Mouse (Mus musculus): ENCODE data around the gene Postn. TPM values are rescaled to one million over a fixed set of nuclear protein-coding genes. Genes with fewer than 3 reads are reported as not detected.

Postn gene
- 5.2 and 78.5 TPM in 2 replicates for polyA plus RNA-seq (2014; fragmentation: Nextera tagmentation; extraction: Ambion mirVana)

DNA sequence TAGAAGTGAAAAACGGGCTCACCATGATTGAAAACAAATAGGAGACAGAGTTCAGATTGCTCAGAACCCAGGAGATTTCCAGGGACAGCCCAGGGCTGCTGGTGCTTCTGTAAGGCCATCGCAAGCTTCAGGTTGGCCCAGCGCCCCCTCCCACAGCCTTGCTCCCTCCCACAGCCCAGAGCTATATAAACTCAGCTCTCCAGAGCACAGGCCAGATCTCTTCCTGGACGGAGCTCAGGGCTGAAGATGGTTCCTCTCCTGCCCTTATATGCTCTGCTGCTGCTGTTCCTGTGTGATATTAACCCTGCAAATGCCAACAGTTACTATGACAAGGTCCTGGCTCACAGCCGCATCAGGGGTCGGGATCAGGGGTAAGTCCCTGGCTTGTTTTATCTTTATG lies at the start of gene Postn:
TSS of gene Postn (plus strand) at position 213 of the 400 bp plus-strand sequence.
- no peak within 1 kb of the TSS for H3K27ac ChIP-seq (ENCODE audit: low read depth, low read length)
- H3K4me2 ChIP-seq (ENCODE audit: low read depth, low read length), result no peak within 1 kb of the TSS
- H3K36me3 ChIP-seq (ENCODE audit: control insufficient read depth, insufficient read depth, low read length), result no peaks in the 10 kb centered on the region
- no peak within 1 kb of the TSS for H3K9ac ChIP-seq (replicated peaks; ENCODE audit: low read depth, low read length)
- 42% methylated on average over 6 of the region's 6 CpGs for WGBS
- H3K9me3 ChIP-seq (ENCODE audit: control insufficient read depth, low read length), result no peaks in the 10 kb centered on the region
- no peak for ATAC-seq (ENCODE audit: low read depth)
- no peaks in the 10 kb centered on the region for H3K27me3 ChIP-seq (ENCODE audit: control insufficient read depth, insufficient read depth, low read length)
- no peak within 1 kb of the TSS; the same call in 1 of the 2 replicates for H3K4me3 ChIP-seq (ENCODE audit: low read depth, low read length)
- 0 out of 2 replicates have a peak, but pooled peaks cover 7% of the 10 kb centered on the region for H3K4me1 ChIP-seq (ENCODE audit: control insufficient read depth, insufficient read depth, low read length)

DNA sequence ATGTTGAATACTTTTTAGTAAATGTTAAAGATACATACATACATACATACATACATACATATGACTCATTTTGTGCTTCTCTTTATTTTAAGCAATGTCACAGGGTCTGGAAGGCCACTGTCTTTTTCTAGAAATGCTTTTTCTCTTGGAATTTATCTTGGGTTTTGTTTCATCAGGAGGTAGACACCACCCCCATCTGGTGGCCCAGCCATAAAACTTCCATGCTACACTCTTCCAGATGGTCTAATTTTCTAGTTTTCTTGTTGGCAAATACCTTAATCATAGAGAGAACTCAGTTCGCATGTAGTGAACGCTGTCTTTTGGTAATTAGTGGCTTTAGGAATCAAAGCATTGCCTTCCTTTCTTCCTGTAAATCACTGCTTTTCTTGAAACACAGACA lies 46.9 kb upstream of the Postn start:
- Histone ChIP-seq H3K27ac (ENCODE audit: low read depth, low read length) (no peak overlapping the region), H3K9ac (replicated peaks; ENCODE audit: low read depth, low read length) (no peak overlapping the region), H3K27me3 (ENCODE audit: control insufficient read depth, insufficient read depth, low read length) (no peaks in the 10 kb centered on the region), H3K36me3 (ENCODE audit: control insufficient read depth, insufficient read depth, low read length) (no peaks in the 10 kb centered on the region), H3K9me3 (ENCODE audit: control insufficient read depth, low read length) (no peaks in the 10 kb centered on the region), H3K4me3 (ENCODE audit: low read depth, low read length) (no peak overlapping the region), H3K4me2 (ENCODE audit: low read depth, low read length) (no peak overlapping the region), H3K4me1 (ENCODE audit: control insufficient read depth, insufficient read depth, low read length) (no peaks in the 10 kb centered on the region)
- no peak for ATAC-seq (ENCODE audit: low read depth)
- 86% methylated on average over 2 of the region's 2 CpGs for WGBS

DNA sequence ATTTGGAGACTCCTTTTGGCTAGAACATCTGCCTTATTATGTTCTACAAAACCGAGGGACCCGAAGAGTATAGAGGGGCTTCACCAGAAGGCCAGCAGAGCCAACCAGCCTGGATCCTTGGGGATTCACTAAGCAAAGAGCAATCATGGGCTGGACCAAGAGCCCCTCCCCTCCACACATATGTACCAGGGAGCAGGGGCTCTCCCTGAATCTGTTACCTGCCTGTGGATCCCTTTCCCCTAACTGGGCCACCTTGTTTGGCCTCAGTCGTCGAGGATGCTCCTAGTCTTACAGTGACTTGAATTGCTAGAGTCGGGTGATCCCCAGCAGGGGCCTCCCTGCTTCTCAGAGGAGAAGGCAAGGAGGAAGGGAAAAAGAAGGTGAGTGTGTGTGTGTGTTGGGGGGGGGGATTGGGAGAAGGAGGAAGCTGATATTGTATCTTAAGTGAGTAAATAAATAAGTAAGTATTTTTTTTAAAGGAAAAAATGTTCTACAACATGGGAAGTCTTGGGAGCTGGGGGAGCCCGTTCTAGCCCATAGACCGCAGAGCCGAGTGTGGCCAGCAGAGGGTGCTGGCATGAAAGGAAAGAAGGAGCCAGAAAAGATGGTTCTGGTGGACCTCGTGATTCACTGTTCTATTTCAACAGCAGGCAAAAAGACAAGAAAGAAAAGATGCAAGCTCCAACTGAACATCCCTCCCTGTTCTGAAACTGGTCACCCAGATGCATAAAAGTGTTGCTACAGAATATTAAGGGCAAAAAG lies 7.8 kb upstream of the Postn start:
- Histone ChIP-seq H3K4me1 (ENCODE audit: control insufficient read depth, insufficient read depth, low read length) (0 out of 2 replicates have a peak, but pooled peaks cover 3% of the 10 kb centered on the region), H3K27me3 (ENCODE audit: control insufficient read depth, insufficient read depth, low read length) (no peaks in the 10 kb centered on the region), H3K4me3 (ENCODE audit: low read depth, low read length) (no peak overlapping the region), H3K36me3 (ENCODE audit: control insufficient read depth, insufficient read depth, low read length) (no peaks in the 10 kb centered on the region), H3K9me3 (ENCODE audit: control insufficient read depth, low read length) (no peaks in the 10 kb centered on the region), H3K27ac (ENCODE audit: low read depth, low read length) (no peak overlapping the region), H3K4me2 (ENCODE audit: low read depth, low read length) (no peak overlapping the region), H3K9ac (replicated peaks; ENCODE audit: low read depth, low read length) (no peak overlapping the region)
- ATAC-seq (ENCODE audit: low read depth), result peak; percentile 70; the same call in 1 of the 2 replicates
- WGBS, result 35% methylated on average over 9 of the region's 9 CpGs

DNA sequence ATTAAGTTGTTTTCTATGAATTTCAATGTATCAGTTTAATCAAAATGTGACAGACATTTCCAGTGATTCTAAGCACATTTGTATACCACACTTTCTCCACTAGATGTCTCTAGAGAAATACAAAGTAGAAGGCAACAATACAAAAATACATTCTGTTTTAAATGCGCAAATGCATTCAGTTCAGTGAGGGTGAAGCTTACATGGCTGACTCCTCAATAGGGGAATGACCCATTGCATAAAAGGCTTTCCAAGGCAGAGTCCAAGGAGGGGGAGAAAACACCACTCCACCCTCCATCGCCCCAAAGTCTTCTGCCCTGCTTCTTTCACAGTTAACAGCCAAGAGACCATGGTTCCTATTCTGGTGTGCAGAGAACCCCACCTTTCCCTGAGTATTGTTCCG lies 3.3 kb upstream of the Postn start:
- WGBS, result 62% methylated on average over 3 of the region's 3 CpGs
- ATAC-seq (ENCODE audit: low read depth), result 0 out of 2 replicates have a peak, but pooled peaks have one; percentile 54
- H3K27ac ChIP-seq (ENCODE audit: low read depth, low read length), result no peak overlapping the region

DNA sequence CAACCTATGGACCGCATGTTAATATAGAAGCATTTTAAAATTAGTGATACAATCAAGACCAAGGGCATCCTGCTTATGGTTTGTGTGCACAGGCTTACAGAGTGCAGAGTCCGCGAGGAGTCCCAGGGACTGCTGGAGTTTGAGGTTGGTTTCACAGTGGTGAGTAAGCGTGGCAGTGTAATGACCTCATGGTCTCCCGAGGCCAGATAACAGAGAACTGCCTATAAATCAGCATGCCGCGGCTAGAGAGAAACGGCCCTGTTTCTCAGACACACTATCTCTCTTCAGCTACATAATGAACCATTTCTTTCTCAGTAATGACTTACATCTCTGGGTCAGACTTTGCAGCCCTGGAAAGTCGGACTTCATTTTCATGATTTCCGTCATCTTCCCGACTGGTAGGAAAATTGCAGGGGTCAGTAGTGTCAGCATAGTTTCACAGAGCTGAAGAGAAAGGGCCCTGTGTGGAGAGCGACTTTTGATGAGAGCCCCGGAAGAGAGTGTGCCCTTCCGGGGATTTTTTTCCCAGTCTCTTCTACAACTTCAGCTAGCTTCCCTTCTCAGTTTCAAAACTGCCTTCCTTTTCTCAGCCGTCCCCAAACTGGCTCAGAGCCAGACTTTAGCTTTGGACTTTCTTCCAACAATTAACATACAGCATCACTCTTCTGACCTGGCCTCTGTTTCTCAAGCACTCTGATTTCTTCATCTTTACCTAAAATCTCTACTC lies 2.3 kb upstream of the Postn start:
- H3K4me1 ChIP-seq (ENCODE audit: control insufficient read depth, insufficient read depth, low read length), result 0 out of 2 replicates have a peak, but pooled peaks cover 7% of the 10 kb centered on the region
- no peaks in the 10 kb centered on the region for H3K9me3 ChIP-seq (ENCODE audit: control insufficient read depth, low read length)
- no peak overlapping the region for H3K27ac ChIP-seq (ENCODE audit: low read depth, low read length)
- H3K4me2 ChIP-seq (ENCODE audit: low read depth, low read length), result peak overlapping the region; percentile 22; the same call in 1 of the 2 replicates
- no peak overlapping the region for H3K9ac ChIP-seq (replicated peaks; ENCODE audit: low read depth, low read length)
- peak; percentile 88 for ATAC-seq (ENCODE audit: low read depth)
- no peaks in the 10 kb centered on the region for H3K36me3 ChIP-seq (ENCODE audit: control insufficient read depth, insufficient read depth, low read length)
- WGBS, result 15% methylated on average over 15 of the region's 15 CpGs
- no peaks in the 10 kb centered on the region for H3K27me3 ChIP-seq (ENCODE audit: control insufficient read depth, insufficient read depth, low read length)
- H3K4me3 ChIP-seq (ENCODE audit: low read depth, low read length), result no peak overlapping the region

More for the DNA sequence above, 3.3 kb upstream of the Postn start:
- no peak overlapping the region for H3K9ac ChIP-seq (replicated peaks; ENCODE audit: low read depth, low read length)
- H3K4me3 ChIP-seq (ENCODE audit: low read depth, low read length), result no peak overlapping the region
- H3K36me3 ChIP-seq (ENCODE audit: control insufficient read depth, insufficient read depth, low read length), result no peaks in the 10 kb centered on the region
- 0 out of 2 replicates have a peak, but pooled peaks cover 7% of the 10 kb centered on the region for H3K4me1 ChIP-seq (ENCODE audit: control insufficient read depth, insufficient read depth, low read length)
- H3K4me2 ChIP-seq (ENCODE audit: low read depth, low read length), result no peak overlapping the region
- H3K9me3 ChIP-seq (ENCODE audit: control insufficient read depth, low read length), result no peaks in the 10 kb centered on the region
- H3K27me3 ChIP-seq (ENCODE audit: control insufficient read depth, insufficient read depth, low read length), result no peaks in the 10 kb centered on the region

DNA sequence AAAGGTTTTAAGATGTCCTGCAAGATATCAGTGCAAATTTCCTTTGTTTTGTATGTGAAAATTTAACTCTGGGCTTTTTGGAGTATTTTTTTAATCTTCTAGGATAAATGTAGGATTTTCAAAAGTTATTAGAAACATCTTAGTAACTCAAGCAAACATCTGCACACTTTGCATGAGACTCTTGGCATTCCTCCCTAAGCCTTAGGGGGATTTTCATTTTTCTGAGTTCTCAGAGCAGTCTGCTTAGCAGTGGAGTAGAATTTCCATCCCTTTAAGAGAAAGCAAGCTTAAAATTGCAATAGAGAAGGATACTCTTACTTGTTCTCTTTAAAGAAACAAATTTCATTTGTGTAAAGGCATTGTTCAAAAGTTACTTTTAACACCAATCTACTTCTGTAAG lies 747 bp downstream of the Postn start:
- no peaks in the 10 kb centered on the region for H3K9me3 ChIP-seq (ENCODE audit: control insufficient read depth, low read length)
- ATAC-seq (ENCODE audit: low read depth), result no peak
- no peak overlapping the region for H3K4me2 ChIP-seq (ENCODE audit: low read depth, low read length)
- H3K4me1 ChIP-seq (ENCODE audit: control insufficient read depth, insufficient read depth, low read length), result 0 out of 2 replicates have a peak, but pooled peaks cover 7% of the 10 kb centered on the region
- no peaks in the 10 kb centered on the region for H3K27me3 ChIP-seq (ENCODE audit: control insufficient read depth, insufficient read depth, low read length)
- no peak overlapping the region for H3K4me3 ChIP-seq (ENCODE audit: low read depth, low read length)
- H3K36me3 ChIP-seq (ENCODE audit: control insufficient read depth, insufficient read depth, low read length), result no peaks in the 10 kb centered on the region
- H3K9ac ChIP-seq (replicated peaks; ENCODE audit: low read depth, low read length), result no peak overlapping the region
- no peak overlapping the region for H3K27ac ChIP-seq (ENCODE audit: low read depth, low read length)

DNA sequence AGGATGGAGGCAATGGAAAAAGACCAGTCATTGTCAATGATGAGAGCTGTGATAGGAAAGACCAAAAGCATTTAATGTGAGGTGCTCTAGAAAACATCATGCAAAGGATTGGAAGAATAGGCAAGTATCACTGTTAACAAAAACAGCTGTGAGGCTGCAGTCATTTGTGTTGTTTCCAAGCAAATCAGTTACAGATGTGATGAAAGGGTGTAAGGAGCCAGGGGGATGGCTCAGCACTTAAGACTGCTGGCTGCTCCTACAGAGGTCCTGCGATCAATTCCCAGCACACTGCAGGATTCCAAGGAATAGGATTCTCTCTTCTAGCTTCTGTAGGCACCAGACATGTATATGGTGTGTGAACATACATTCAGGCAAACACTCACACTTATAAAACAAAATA lies 10.1 kb downstream of the Postn start:
- H3K9me3 ChIP-seq (ENCODE audit: control insufficient read depth, low read length), result no peaks in the 10 kb centered on the region
- H3K27ac ChIP-seq (ENCODE audit: low read depth, low read length), result no peak overlapping the region
- ATAC-seq (ENCODE audit: low read depth), result no peak
- no peak overlapping the region for H3K9ac ChIP-seq (replicated peaks; ENCODE audit: low read depth, low read length)
- no peaks in the 10 kb centered on the region for H3K36me3 ChIP-seq (ENCODE audit: control insufficient read depth, insufficient read depth, low read length)
- no peak overlapping the region for H3K4me3 ChIP-seq (ENCODE audit: low read depth, low read length)
- H3K4me2 ChIP-seq (ENCODE audit: low read depth, low read length), result no peak overlapping the region
- H3K27me3 ChIP-seq (ENCODE audit: control insufficient read depth, insufficient read depth, low read length), result no peaks in the 10 kb centered on the region
- no peaks in the 10 kb centered on the region for H3K4me1 ChIP-seq (ENCODE audit: control insufficient read depth, insufficient read depth, low read length)
- WGBS, result 97% methylated on average over 1 of the region's 1 CpGs

DNA sequence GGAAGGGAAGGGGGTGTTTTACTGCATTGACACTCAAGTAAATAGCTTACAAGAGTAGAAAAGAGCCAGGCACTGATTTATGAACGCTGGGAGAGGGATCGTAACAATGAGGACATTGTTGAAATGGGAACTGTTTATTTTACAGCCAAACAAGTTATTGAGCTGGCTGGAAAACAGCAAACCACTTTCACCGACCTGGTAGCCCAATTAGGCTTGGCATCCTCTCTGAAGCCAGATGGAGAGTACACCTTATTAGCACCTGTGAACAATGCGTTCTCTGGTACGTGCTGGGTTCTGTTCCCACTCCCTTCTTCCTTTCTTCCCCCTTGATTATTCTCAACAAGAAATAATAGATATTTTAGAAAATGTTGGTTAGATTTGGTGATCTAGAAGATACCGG lies 11.7 kb downstream of the Postn start:
- H3K36me3 ChIP-seq (ENCODE audit: control insufficient read depth, insufficient read depth, low read length), result no peaks in the 10 kb centered on the region
- H3K4me2 ChIP-seq (ENCODE audit: low read depth, low read length), result no peak overlapping the region
- no peaks in the 10 kb centered on the region for H3K27me3 ChIP-seq (ENCODE audit: control insufficient read depth, insufficient read depth, low read length)
- H3K4me1 ChIP-seq (ENCODE audit: control insufficient read depth, insufficient read depth, low read length), result no peaks in the 10 kb centered on the region
- no peaks in the 10 kb centered on the region for H3K9me3 ChIP-seq (ENCODE audit: control insufficient read depth, low read length)
- ATAC-seq (ENCODE audit: low read depth), result no peak
- no peak overlapping the region for H3K27ac ChIP-seq (ENCODE audit: low read depth, low read length)
- WGBS, result 45% methylated on average over 6 of the region's 6 CpGs
- H3K9ac ChIP-seq (replicated peaks; ENCODE audit: low read depth, low read length), result no peak overlapping the region
- no peak overlapping the region for H3K4me3 ChIP-seq (ENCODE audit: low read depth, low read length)

DNA sequence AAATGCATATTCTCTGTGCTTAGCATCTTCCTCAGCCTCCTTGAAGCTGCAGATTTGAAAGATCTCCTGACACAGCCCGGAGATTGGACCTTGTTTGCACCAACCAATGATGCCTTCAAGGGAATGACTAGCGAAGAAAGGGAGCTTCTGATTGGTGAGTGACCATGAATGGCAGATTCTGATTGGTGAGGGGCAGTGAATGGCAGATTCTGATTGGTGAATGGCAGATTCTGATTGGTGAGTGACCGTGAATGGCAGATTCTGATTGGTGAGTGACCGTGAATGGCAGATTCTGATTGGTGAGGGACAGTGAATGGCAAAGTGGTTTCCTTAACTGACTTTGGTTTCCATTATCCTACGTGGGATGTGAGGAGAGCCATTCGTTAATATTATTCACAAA lies 15.1 kb downstream of the Postn start:
- Histone ChIP-seq H3K4me2 (ENCODE audit: low read depth, low read length) (no peak overlapping the region), H3K36me3 (ENCODE audit: control insufficient read depth, insufficient read depth, low read length) (no peaks in the 10 kb centered on the region), H3K4me3 (ENCODE audit: low read depth, low read length) (no peak overlapping the region), H3K9ac (replicated peaks; ENCODE audit: low read depth, low read length) (no peak overlapping the region), H3K4me1 (ENCODE audit: control insufficient read depth, insufficient read depth, low read length) (no peaks in the 10 kb centered on the region), H3K9me3 (ENCODE audit: control insufficient read depth, low read length) (no peaks in the 10 kb centered on the region), H3K27me3 (ENCODE audit: control insufficient read depth, insufficient read depth, low read length) (no peaks in the 10 kb centered on the region), H3K27ac (ENCODE audit: low read depth, low read length) (no peak overlapping the region)
- WGBS, result 96% methylated on average over 6 of the region's 6 CpGs
- ATAC-seq (ENCODE audit: low read depth), result no peak
